Mouse (Mus musculus) bone marrow macrophage, adult 2 months (primary cell): Measurements from ENCODE around the gene Dscaml1. TPM values are rescaled to one million over a fixed set of nuclear protein-coding genes. Genes with fewer than 3 reads are reported as not detected.

Experiments used
- H3K27ac ChIP-seq: 2 replicates; pipeline ENCODE4 v1.5.1; 2012; ENCODE audit warnings: low read depth, low read length; ENCODE audit not compliant: insufficient read depth
- H3K4me1 ChIP-seq: 2 replicates; pipeline ENCODE4 v1.6.1; 2012; ENCODE audit warnings: low read length; ENCODE audit not compliant: control insufficient read depth, insufficient read depth
- H3K4me3 ChIP-seq: 2 replicates; pipeline ENCODE4 v1.5.1; 2012; ENCODE audit warnings: mild to moderate bottlenecking, low read length, moderate library complexity; ENCODE audit not compliant: insufficient read depth
- CTCF ChIP-seq: IDR thresholded peaks from 2 replicates; pipeline ENCODE4 v1.5.1; 2012; ENCODE audit warnings: low read depth, mild to moderate bottlenecking, low read length, moderate library complexity
- POLR2A ChIP-seq: IDR thresholded peaks from 2 replicates; pipeline ENCODE4 v1.6.1; 2012; ENCODE audit warnings: mild to moderate bottlenecking, low read depth, low read length, borderline replicate concordance
- polyA plus RNA-seq: library from polyadenylated mRNA; stranded (reverse); fragments of >200 nt; gene quantifications from 2 replicates; pipeline ENCODE4 v1.2.4, GENCODE M21; 2012; ENCODE audit not compliant: missing spikeins, insufficient read depth, insufficient read length

The Dscaml1 gene
- polyA plus RNA-seq, 1 experiment, result not detected

- Histone ChIP-seq H3K4me1 (no peaks in the 10 kb centered on the region), H3K4me3 (no peak overlapping the region), H3K27ac (no peak overlapping the region)
- no peak for TF ChIP-seq POLR2A
- TF ChIP-seq CTCF, result no peak
These were observed 31.2 kb upstream of the Dscaml1 start for GRCm38 (mm10) chr9:45395218-45395617.

GRCm38 (mm10) chr9:45395796-45396195, 30.6 kb upstream of the Dscaml1 start:
- TF ChIP-seq CTCF (no peak), POLR2A (no peak)
- no peak overlapping the region for H3K27ac ChIP-seq
- H3K4me1 ChIP-seq, result no peaks in the 10 kb centered on the region
- H3K4me3 ChIP-seq, result no peak overlapping the region

GRCm38 (mm10) chr9:45398336-45398735, 28.1 kb upstream of the Dscaml1 start:
- Histone ChIP-seq H3K27ac (no peak overlapping the region), H3K4me3 (no peak overlapping the region), H3K4me1 (no peaks in the 10 kb centered on the region)
- no peak for TF ChIP-seq POLR2A
- TF ChIP-seq CTCF, result no peak

- no peak for TF ChIP-seq CTCF
- no peak for TF ChIP-seq POLR2A
- Histone ChIP-seq H3K4me3 (no peak within 1 kb of the TSS), H3K27ac (no peak within 1 kb of the TSS), H3K4me1 (0 out of 2 replicates have a peak, but pooled peaks cover 3% of the 10 kb centered on the region)
These were observed 27.0 kb upstream of the Dscaml1 start, which contains the start of gene Fxyd2 for GRCm38 (mm10) chr9:45399434-45399833. TSS of gene Fxyd2 (plus strand) at chr9:45399669.

GRCm38 (mm10) chr9:45401851-45402250, 24.6 kb upstream of the Dscaml1 start:
- no peak for TF ChIP-seq CTCF
- TF ChIP-seq POLR2A, result no peak
- Histone ChIP-seq H3K27ac (no peak overlapping the region), H3K4me1 (peaks cover 17% of the 10 kb centered on the region), H3K4me3 (no peak overlapping the region)

- H3K4me1 ChIP-seq, result peaks cover 20% of the 10 kb centered on the region
- no peak overlapping the region for H3K4me3 ChIP-seq
- no peak overlapping the region for H3K27ac ChIP-seq
- TF ChIP-seq CTCF (no peak), POLR2A (no peak)
These were observed 23.5 kb upstream of the Dscaml1 start for GRCm38 (mm10) chr9:45402957-45403356.

- H3K4me1 ChIP-seq, result peaks cover 20% of the 10 kb centered on the region
- H3K4me3 ChIP-seq, result peak overlapping the region; percentile 19; the same call in 1 of the 2 replicates
- TF ChIP-seq CTCF, result no peak
- TF ChIP-seq POLR2A, result no peak
- peak overlapping the region; percentile 97 for H3K27ac ChIP-seq
These were observed 20.7 kb upstream of the Dscaml1 start for GRCm38 (mm10) chr9:45405694-45406093.

- TF ChIP-seq POLR2A (no peak), CTCF (no peak)
- peaks cover 20% of the 10 kb centered on the region for H3K4me1 ChIP-seq
- no peak overlapping the region for H3K27ac ChIP-seq
- H3K4me3 ChIP-seq, result no peak overlapping the region
These were observed 19.6 kb upstream of the Dscaml1 start for GRCm38 (mm10) chr9:45406808-45407207.

GRCm38 (mm10) chr9:45407706-45408675, 18.4 kb upstream of the Dscaml1 start:
- H3K4me3 ChIP-seq, result no peak overlapping the region
- TF ChIP-seq CTCF (peak; percentile 35; the same call in 1 of the 2 replicates), POLR2A (no peak)
- H3K27ac ChIP-seq, result no peak overlapping the region
- H3K4me1 ChIP-seq, result peaks cover 20% of the 10 kb centered on the region

GRCm38 (mm10) chr9:45410193-45410592, 16.2 kb upstream of the Dscaml1 start:
- H3K4me3 ChIP-seq, result no peak overlapping the region
- peaks cover 18% of the 10 kb centered on the region for H3K4me1 ChIP-seq
- TF ChIP-seq POLR2A (no peak), CTCF (no peak)
- H3K27ac ChIP-seq, result no peak overlapping the region

- no peak overlapping the region for H3K4me3 ChIP-seq
- TF ChIP-seq CTCF (no peak), POLR2A (no peak)
- H3K4me1 ChIP-seq, result peaks cover 14% of the 10 kb centered on the region
- no peak overlapping the region for H3K27ac ChIP-seq
These were observed 15.8 kb upstream of the Dscaml1 start for GRCm38 (mm10) chr9:45410614-45411013.
